Comparison of ENCODE assay signal across 15 mouse cellular contexts in the genomic region with DNA sequence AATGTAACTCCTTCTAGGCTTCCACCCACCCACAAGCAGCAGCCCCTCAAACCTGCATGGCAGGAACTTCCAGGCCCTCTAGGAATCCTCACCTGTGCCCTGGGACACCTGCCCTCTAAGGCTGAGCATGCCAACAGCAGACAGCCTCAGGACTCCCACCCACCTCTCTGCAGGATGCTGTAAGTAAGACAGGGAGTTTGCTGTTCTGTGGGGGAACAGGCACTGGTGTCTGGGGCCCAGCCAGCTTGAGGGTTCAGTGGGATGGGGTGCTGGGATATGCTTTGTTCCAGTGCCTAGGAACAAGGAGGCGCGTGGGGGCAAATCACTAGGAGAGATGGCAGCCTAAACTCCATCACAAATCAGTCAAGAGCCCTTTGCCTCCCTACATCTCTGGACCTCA. TPM values are rescaled to one million over a fixed set of nuclear protein-coding genes. Genes with fewer than 3 reads are reported as not detected.
DNase-seq lines count a peak whose midpoint lies in the region; ATAC-seq lines count a peak whose summit lies in the region.
"Had no signal": no experiment of that assay in that cellular context is flagged by ENCODE, and none has a peak within 500 bp of the region (broad histone marks: within the 10 kb centered on the region; RNA-seq: fewer than 3 reads in every experiment).

No protein-coding gene starts in this region.

- no peak overlapping the region for H3K4me2 ChIP-seq in heart, embryonic 13.5 days
- no peak overlapping the region for H3K4me2 ChIP-seq in midbrain, embryonic 16.5 days (ENCODE audit: low read length)
- H3K4me2 ChIP-seq in stomach, embryonic 14.5 days (replicated peaks; ENCODE audit: low read depth, low read length) = no peak overlapping the region
- H3K4me2 ChIP-seq in heart, embryonic 11.5 days = no peak overlapping the region

- H3K27ac ChIP-seq in heart, embryonic 13.5 days (replicated peaks) = 0 out of 2 replicates have a peak overlapping the region, but pooled peaks have one; percentile 1
- H3K27ac ChIP-seq in midbrain, embryonic 10.5 days (replicated peaks) = peak overlapping the region; percentile 81
- H3K27ac ChIP-seq in midbrain, embryonic 16.5 days (ENCODE audit: low read length) = no peak overlapping the region
- H3K27ac ChIP-seq in stomach, embryonic 14.5 days (ENCODE audit: low read length) = no peak overlapping the region
- H3K27ac ChIP-seq in heart, embryonic 11.5 days (ENCODE audit: low read depth, low read length) = no peak overlapping the region
- H3K27ac ChIP-seq: liver, embryonic 15.5 days had no signal

- no peak for DNase-seq in heart, adult 9 months (ENCODE audit: low spot score in 2 of 2)
- DNase-seq in midbrain, embryonic 10.5 days (ENCODE audit: low spot score) = no peak
- DNase-seq in fat pad, adult 2 months (ENCODE audit: extremely low read depth, low read depth, low spot score) = peak; percentile 11
- DNase-seq in urinary bladder, postnatal 36 days (ENCODE audit: low spot score in 2 of 2) = no peak
- DNase-seq: cerebellum, postnatal 10 days; gastrocnemius, postnatal 36 days; kidney, adult 9 months; kidney, postnatal 4 days had no signal

- WGBS in heart, embryonic 13.5 days = 86% methylated on average over 2 of the region's 2 CpGs
- 84% methylated on average over 2 of the region's 2 CpGs for WGBS in midbrain, embryonic 10.5 days
- WGBS in midbrain, embryonic 16.5 days = 74% methylated on average over 2 of the region's 2 CpGs
- 87% methylated on average over 2 of the region's 2 CpGs for WGBS in stomach, embryonic 14.5 days
- 86% methylated on average over 2 of the region's 2 CpGs for WGBS in heart, embryonic 11.5 days (ENCODE audit: insufficient replicate concordance)

- peaks cover 60% of the 10 kb centered on the region for H3K4me1 ChIP-seq in heart, embryonic 13.5 days
- H3K4me1 ChIP-seq in midbrain, embryonic 10.5 days = peaks cover 92% of the 10 kb centered on the region
- peaks cover 26% of the 10 kb centered on the region for H3K4me1 ChIP-seq in midbrain, embryonic 16.5 days (ENCODE audit: control insufficient read depth, insufficient read depth, low read length)
- peaks cover 66% of the 10 kb centered on the region for H3K4me1 ChIP-seq in stomach, embryonic 14.5 days (ENCODE audit: control insufficient read depth, insufficient read depth, low read length)
- peaks cover 45% of the 10 kb centered on the region for H3K4me1 ChIP-seq in heart, embryonic 11.5 days (ENCODE audit: control insufficient read depth, insufficient read depth, low read length)

- ATAC-seq in heart, embryonic 13.5 days (ENCODE audit: extremely low read depth, insufficient number of reproducible peaks, low FRiP score, low TSS enrichment) = no peak
- no peak for ATAC-seq in midbrain, embryonic 16.5 days
- ATAC-seq in stomach, embryonic 14.5 days (ENCODE audit: insufficient number of reproducible peaks, insufficient read depth, low FRiP score, low read depth) = 0 out of 2 replicates have a peak, but pooled peaks have one; percentile 24
- no peak for ATAC-seq in heart, embryonic 11.5 days (replicated peaks; ENCODE audit: insufficient number of reproducible peaks, low FRiP score, low TSS enrichment)
- ATAC-seq: Patski had no signal

- H3K9ac ChIP-seq in heart, embryonic 13.5 days = no peak overlapping the region; the same call in 1 of the 2 replicates
- H3K9ac ChIP-seq in midbrain, embryonic 16.5 days (ENCODE audit: low read depth, low read length) = no peak overlapping the region
- H3K9ac ChIP-seq in stomach, embryonic 14.5 days (replicated peaks; ENCODE audit: low read depth, low read length) = no peak overlapping the region
- H3K9ac ChIP-seq in heart, embryonic 11.5 days (ENCODE audit: low read depth, low read length) = no peak overlapping the region
- H3K9ac ChIP-seq: liver, embryonic 15.5 days had no signal

- no peaks in the 10 kb centered on the region for H3K9me3 ChIP-seq in heart, embryonic 13.5 days
- H3K9me3 ChIP-seq in midbrain, embryonic 10.5 days (replicated peaks) = no peaks in the 10 kb centered on the region
- no peaks in the 10 kb centered on the region for H3K9me3 ChIP-seq in midbrain, embryonic 16.5 days (replicated peaks; ENCODE audit: control insufficient read depth, low read length, poor library complexity, severe bottlenecking)
- no peaks in the 10 kb centered on the region for H3K9me3 ChIP-seq in stomach, embryonic 14.5 days (ENCODE audit: control insufficient read depth, low read depth, low read length)
- no peaks in the 10 kb centered on the region for H3K9me3 ChIP-seq in heart, embryonic 11.5 days (replicated peaks; ENCODE audit: control insufficient read depth, low read length)
- H3K9me3 ChIP-seq: liver, embryonic 15.5 days had no signal

- H3K36me3 ChIP-seq in heart, embryonic 13.5 days = peaks cover 16% of the 10 kb centered on the region
- H3K36me3 ChIP-seq in midbrain, embryonic 10.5 days = peaks cover 29% of the 10 kb centered on the region
- H3K36me3 ChIP-seq in midbrain, embryonic 16.5 days (ENCODE audit: control insufficient read depth, insufficient read depth, low read length) = no peaks in the 10 kb centered on the region
- peaks cover 20% of the 10 kb centered on the region for H3K36me3 ChIP-seq in stomach, embryonic 14.5 days (ENCODE audit: control insufficient read depth, insufficient read depth, low read length)
- H3K36me3 ChIP-seq in heart, embryonic 11.5 days (ENCODE audit: control insufficient read depth, insufficient read depth, low read length) = peaks cover 4% of the 10 kb centered on the region; the same call in 1 of the 2 replicates

- no peaks in the 10 kb centered on the region for H3K27me3 ChIP-seq in heart, embryonic 13.5 days (replicated peaks)
- H3K27me3 ChIP-seq in midbrain, embryonic 10.5 days (ENCODE audit: low read depth, poor library complexity, severe bottlenecking) = peaks cover 26% of the 10 kb centered on the region
- H3K27me3 ChIP-seq in midbrain, embryonic 16.5 days (ENCODE audit: control insufficient read depth, insufficient read depth, low read depth, low read length) = peaks cover 11% of the 10 kb centered on the region; the same call in 1 of the 2 replicates
- no peaks in the 10 kb centered on the region for H3K27me3 ChIP-seq in stomach, embryonic 14.5 days (ENCODE audit: control insufficient read depth, insufficient read depth, low read length)
- no peaks in the 10 kb centered on the region for H3K27me3 ChIP-seq in heart, embryonic 11.5 days (ENCODE audit: control insufficient read depth, insufficient read depth, low read length)
- H3K27me3 ChIP-seq: liver, embryonic 15.5 days; Patski had no signal

- H3K4me3 ChIP-seq in heart, embryonic 13.5 days = no peak overlapping the region
- peak overlapping the region; percentile 47 for H3K4me3 ChIP-seq in midbrain, embryonic 10.5 days
- H3K4me3 ChIP-seq in midbrain, embryonic 16.5 days (ENCODE audit: low read depth, low read length) = no peak overlapping the region
- H3K4me3 ChIP-seq in stomach, embryonic 14.5 days (ENCODE audit: low read depth, low read length) = no peak overlapping the region
- H3K4me3 ChIP-seq in heart, embryonic 11.5 days (ENCODE audit: low read depth, low read length) = no peak overlapping the region
- H3K4me3 ChIP-seq: myocyte had no signal

RNA-seq across cellular contexts. Expression of a gene that starts 16.4 kb away (rescaled TPM):
- polyA plus RNA-seq in heart, embryonic 13.5 days (2015; fragmentation: Nextera tagmentation; extraction: Ambion mirVana) = 9.0 and 9.2 TPM in 2 replicates
- polyA plus RNA-seq in midbrain, embryonic 10.5 days (2016; fragmentation: Nextera tagmentation; extraction: Ambion mirVana) = 21.8 and 25.5 TPM in 2 replicates
- 35.8 and 38.8 TPM in 2 replicates for polyA plus RNA-seq in midbrain, embryonic 16.5 days (2015; fragmentation: Nextera tagmentation; extraction: Ambion mirVana)
- 41.8 and 43.3 TPM in 2 replicates for polyA plus RNA-seq in stomach, embryonic 14.5 days (2014; fragmentation: Nextera tagmentation; extraction: Ambion mirVana)
- 15.6 and 21.1 TPM in 2 replicates for polyA plus RNA-seq in heart, embryonic 11.5 days (2014; fragmentation: Nextera tagmentation; extraction: Ambion mirVana)

Comparison
In these comparisons a context has a peak if more than half of its experiments do, and no peak if none do; other contexts are left out.
1. H3K27ac ChIP-seq: peak in heart, embryonic 13.5 days (single experiment) and midbrain, embryonic 10.5 days (single experiment); none in midbrain, embryonic 16.5 days (single experiment), stomach, embryonic 14.5 days (single experiment) and heart, embryonic 11.5 days (single experiment).